Mouse (Mus musculus): ENCODE data around the gene Chst3. TPM values are rescaled to one million over a fixed set of nuclear protein-coding genes. Genes with fewer than 3 reads are reported as not detected.
A peak's percentile ranks its signal among the peaks of the same experiment; 100 is the strongest.
"Not testable (repeated sequence)": the region's sequence is repeated elsewhere in the genome, so short reads cannot be mapped to it uniquely, and the experiment has no call there.

Chst3 gene
- total RNA-seq (2017) = 6.9 to 10.5 TPM (median 8.1 TPM) in 3 replicates

- ATAC-seq (replicated peaks; ENCODE audit: insufficient number of reproducible peaks, low FRiP score, low TSS enrichment, poor library complexity, severe bottlenecking) = no peak
Measured at GRCm38 (mm10) chr10:60218591-60219499, at the start of gene Chst3. Chst3 (minus strand) TSS chr10:60219260.

GRCm38 (mm10) chr10:60268738-60269137, 49.7 kb upstream of the Chst3 start:
- ATAC-seq (replicated peaks; ENCODE audit: insufficient number of reproducible peaks, low FRiP score, low TSS enrichment, poor library complexity, severe bottlenecking) = peak; percentile 68

- ATAC-seq (replicated peaks; ENCODE audit: insufficient number of reproducible peaks, low FRiP score, low TSS enrichment, poor library complexity, severe bottlenecking) = no peak
Measured at GRCm38 (mm10) chr10:60266842-60267401, 47.9 kb upstream of the Chst3 start.

- ATAC-seq (replicated peaks; ENCODE audit: insufficient number of reproducible peaks, low FRiP score, low TSS enrichment, poor library complexity, severe bottlenecking) = no peak
Measured at GRCm38 (mm10) chr10:60265252-60265651, 46.2 kb upstream of the Chst3 start.

- 0 out of 2 replicates have a peak, but pooled peaks have one; percentile 6 for ATAC-seq (replicated peaks; ENCODE audit: insufficient number of reproducible peaks, low FRiP score, low TSS enrichment, poor library complexity, severe bottlenecking)
Measured at GRCm38 (mm10) chr10:60263351-60263750, 44.3 kb upstream of the Chst3 start.

- peak; percentile 36; the same call in 1 of the 2 replicates for ATAC-seq (replicated peaks; ENCODE audit: insufficient number of reproducible peaks, low FRiP score, low TSS enrichment, poor library complexity, severe bottlenecking)
Measured at GRCm38 (mm10) chr10:60262386-60262785, 43.3 kb upstream of the Chst3 start.

GRCm38 (mm10) chr10:60261530-60261929, 42.5 kb upstream of the Chst3 start:
- ATAC-seq (replicated peaks; ENCODE audit: insufficient number of reproducible peaks, low FRiP score, low TSS enrichment, poor library complexity, severe bottlenecking) = no peak

GRCm38 (mm10) chr10:60260557-60261294, 41.7 kb upstream of the Chst3 start:
- peak; percentile 81 for ATAC-seq (replicated peaks; ENCODE audit: insufficient number of reproducible peaks, low FRiP score, low TSS enrichment, poor library complexity, severe bottlenecking)

GRCm38 (mm10) chr10:60257261-60257825, 38.3 kb upstream of the Chst3 start:
- ATAC-seq (replicated peaks; ENCODE audit: insufficient number of reproducible peaks, low FRiP score, low TSS enrichment, poor library complexity, severe bottlenecking) = no peak

GRCm38 (mm10) chr10:60256088-60256487, 37.0 kb upstream of the Chst3 start:
- no peak for ATAC-seq (replicated peaks; ENCODE audit: insufficient number of reproducible peaks, low FRiP score, low TSS enrichment, poor library complexity, severe bottlenecking)

GRCm38 (mm10) chr10:60252606-60253005, 33.5 kb upstream of the Chst3 start:
- ATAC-seq (replicated peaks; ENCODE audit: insufficient number of reproducible peaks, low FRiP score, low TSS enrichment, poor library complexity, severe bottlenecking) = peak; percentile 90

- ATAC-seq (replicated peaks; ENCODE audit: insufficient number of reproducible peaks, low FRiP score, low TSS enrichment, poor library complexity, severe bottlenecking) = peak; percentile 27
Measured at GRCm38 (mm10) chr10:60252187-60252586, 33.1 kb upstream of the Chst3 start.

- no peak for ATAC-seq (replicated peaks; ENCODE audit: insufficient number of reproducible peaks, low FRiP score, low TSS enrichment, poor library complexity, severe bottlenecking)
Measured at GRCm38 (mm10) chr10:60250426-60250965, 31.4 kb upstream of the Chst3 start.

- ATAC-seq (replicated peaks; ENCODE audit: insufficient number of reproducible peaks, low FRiP score, low TSS enrichment, poor library complexity, severe bottlenecking) = not testable (repeated sequence)
Measured at GRCm38 (mm10) chr10:60248345-60248744, 29.3 kb upstream of the Chst3 start.

GRCm38 (mm10) chr10:60246519-60246918, 27.5 kb upstream of the Chst3 start:
- ATAC-seq (replicated peaks; ENCODE audit: insufficient number of reproducible peaks, low FRiP score, low TSS enrichment, poor library complexity, severe bottlenecking) = peak; percentile 69; the same call in 1 of the 2 replicates

GRCm38 (mm10) chr10:60245635-60246034, 26.6 kb upstream of the Chst3 start:
- ATAC-seq (replicated peaks; ENCODE audit: insufficient number of reproducible peaks, low FRiP score, low TSS enrichment, poor library complexity, severe bottlenecking) = no peak

GRCm38 (mm10) chr10:60245041-60245440, 26.0 kb upstream of the Chst3 start:
- ATAC-seq (replicated peaks; ENCODE audit: insufficient number of reproducible peaks, low FRiP score, low TSS enrichment, poor library complexity, severe bottlenecking) = peak; percentile 94

- no peak for ATAC-seq (replicated peaks; ENCODE audit: insufficient number of reproducible peaks, low FRiP score, low TSS enrichment, poor library complexity, severe bottlenecking)
Measured at GRCm38 (mm10) chr10:60243941-60244340, 24.9 kb upstream of the Chst3 start.

- ATAC-seq (replicated peaks; ENCODE audit: insufficient number of reproducible peaks, low FRiP score, low TSS enrichment, poor library complexity, severe bottlenecking) = no peak
Measured at GRCm38 (mm10) chr10:60240416-60240815, 21.4 kb upstream of the Chst3 start.
